Mouse (Mus musculus): ENCODE results near the gene Wars. TPM values are rescaled to one million over a fixed set of nuclear protein-coding genes. Genes with fewer than 3 reads are reported as not detected.
"Not testable (repeated sequence)": the region's sequence is repeated elsewhere in the genome, so short reads cannot be mapped to it uniquely, and the experiment has no call there.

Wars gene
- polyA plus RNA-seq, 1 experiment from 2014 or later = 148 TPM

- ATAC-seq (ENCODE audit: insufficient read depth, low FRiP score, low TSS enrichment) (no peak), DNase-seq (ENCODE audit: low spot score) (no peak)
- Histone ChIP-seq H3K36me3 (ENCODE audit: control insufficient read depth, insufficient read depth, low read length) (peaks cover 5% of the 10 kb centered on the region), H3K27ac (ENCODE audit: low read depth, low read length) (no peak overlapping the region), H3K9me3 (ENCODE audit: control insufficient read depth, low read length) (no peaks in the 10 kb centered on the region), H3K4me1 (ENCODE audit: control insufficient read depth, insufficient read depth, low read length) (no peaks in the 10 kb centered on the region), H3K4me2 (ENCODE audit: low read depth) (no peak overlapping the region), H3K27me3 (ENCODE audit: control insufficient read depth, insufficient read depth, low read length) (no peaks in the 10 kb centered on the region), H3K4me3 (ENCODE audit: low read depth, low read length) (no peak overlapping the region), H3K9ac (ENCODE audit: low read length) (no peak overlapping the region)
- 88% methylated on average over 8 of the region's 8 CpGs for WGBS
Measured at GRCm38 (mm10) chr12:108856186-108856585, 37.8 kb downstream of the Wars start.

GRCm38 (mm10) chr12:108855081-108855480 lies 38.9 kb downstream of the Wars start:
- DNase-seq (ENCODE audit: low spot score) = no peak
- WGBS = 92% methylated on average over 10 of the region's 10 CpGs

GRCm38 (mm10) chr12:108852822-108853221 lies 41.2 kb downstream of the Wars start:
- Histone ChIP-seq H3K4me1 (ENCODE audit: control insufficient read depth, insufficient read depth, low read length) (peaks cover 7% of the 10 kb centered on the region; the same call in 1 of the 2 replicates), H3K4me3 (ENCODE audit: low read depth, low read length) (no peak overlapping the region), H3K9me3 (ENCODE audit: control insufficient read depth, low read length) (no peaks in the 10 kb centered on the region), H3K4me2 (ENCODE audit: low read depth) (no peak overlapping the region), H3K36me3 (ENCODE audit: control insufficient read depth, insufficient read depth, low read length) (no peaks in the 10 kb centered on the region), H3K9ac (ENCODE audit: low read length) (no peak overlapping the region), H3K27me3 (ENCODE audit: control insufficient read depth, insufficient read depth, low read length) (no peaks in the 10 kb centered on the region), H3K27ac (ENCODE audit: low read depth, low read length) (no peak overlapping the region)
- DNase-seq (ENCODE audit: low spot score) (no peak), ATAC-seq (ENCODE audit: insufficient read depth, low FRiP score, low TSS enrichment) (no peak)
- WGBS = 88% methylated on average over 7 of the region's 8 CpGs

More at GRCm38 (mm10) chr12:108855081-108855480, 38.9 kb downstream of the Wars start:
- Histone ChIP-seq H3K27ac (ENCODE audit: low read depth, low read length) (no peak overlapping the region), H3K9me3 (ENCODE audit: control insufficient read depth, low read length) (no peaks in the 10 kb centered on the region), H3K27me3 (ENCODE audit: control insufficient read depth, insufficient read depth, low read length) (no peaks in the 10 kb centered on the region), H3K4me2 (ENCODE audit: low read depth) (no peak overlapping the region), H3K9ac (ENCODE audit: low read length) (no peak overlapping the region), H3K4me3 (ENCODE audit: low read depth, low read length) (no peak overlapping the region), H3K36me3 (ENCODE audit: control insufficient read depth, insufficient read depth, low read length) (no peaks in the 10 kb centered on the region), H3K4me1 (ENCODE audit: control insufficient read depth, insufficient read depth, low read length) (peaks cover 5% of the 10 kb centered on the region; the same call in 1 of the 2 replicates)
- ATAC-seq (ENCODE audit: insufficient read depth, low FRiP score, low TSS enrichment) = no peak

GRCm38 (mm10) chr12:108850886-108851285 lies 43.1 kb downstream of the Wars start:
- H3K27me3 ChIP-seq (ENCODE audit: control insufficient read depth, insufficient read depth, low read length) = no peaks in the 10 kb centered on the region
- H3K4me3 ChIP-seq (ENCODE audit: low read depth, low read length) = no peak overlapping the region
- no peaks in the 10 kb centered on the region for H3K36me3 ChIP-seq (ENCODE audit: control insufficient read depth, insufficient read depth, low read length)
- no peak overlapping the region for H3K9ac ChIP-seq (ENCODE audit: low read length)
- H3K4me2 ChIP-seq (ENCODE audit: low read depth) = no peak overlapping the region
- WGBS = 92% methylated on average over 8 of the region's 8 CpGs
- no peak overlapping the region for H3K27ac ChIP-seq (ENCODE audit: low read depth, low read length)
- ATAC-seq (ENCODE audit: insufficient read depth, low FRiP score, low TSS enrichment) (no peak), DNase-seq (ENCODE audit: low spot score) (no peak)
- H3K4me1 ChIP-seq (ENCODE audit: control insufficient read depth, insufficient read depth, low read length) = peaks cover 7% of the 10 kb centered on the region; the same call in 1 of the 2 replicates
- H3K9me3 ChIP-seq (ENCODE audit: control insufficient read depth, low read length) = no peaks in the 10 kb centered on the region

- Histone ChIP-seq H3K9ac (ENCODE audit: low read length) (no peak overlapping the region), H3K4me1 (ENCODE audit: control insufficient read depth, insufficient read depth, low read length) (peaks cover 7% of the 10 kb centered on the region; the same call in 1 of the 2 replicates), H3K36me3 (ENCODE audit: control insufficient read depth, insufficient read depth, low read length) (no peaks in the 10 kb centered on the region), H3K4me2 (ENCODE audit: low read depth) (no peak overlapping the region), H3K27ac (ENCODE audit: low read depth, low read length) (no peak overlapping the region), H3K9me3 (ENCODE audit: control insufficient read depth, low read length) (no peaks in the 10 kb centered on the region), H3K4me3 (ENCODE audit: low read depth, low read length) (no peak overlapping the region), H3K27me3 (ENCODE audit: control insufficient read depth, insufficient read depth, low read length) (no peaks in the 10 kb centered on the region)
- ATAC-seq (ENCODE audit: insufficient read depth, low FRiP score, low TSS enrichment) (no peak), DNase-seq (ENCODE audit: low spot score) (no peak)
- 57% methylated on average over 8 of the region's 8 CpGs for WGBS
Measured at GRCm38 (mm10) chr12:108850129-108850528, 43.8 kb downstream of the Wars start.

GRCm38 (mm10) chr12:108849488-108850022 lies 44.4 kb downstream of the Wars start:
- no peak for DNase-seq (ENCODE audit: low spot score)
- H3K36me3 ChIP-seq (ENCODE audit: control insufficient read depth, insufficient read depth, low read length) = peaks cover 2% of the 10 kb centered on the region; the same call in 1 of the 2 replicates
- H3K9ac ChIP-seq (ENCODE audit: low read length) = no peak overlapping the region
- WGBS = 80% methylated on average over 4 of the region's 4 CpGs
- no peak overlapping the region for H3K4me3 ChIP-seq (ENCODE audit: low read depth, low read length)
- peaks cover 7% of the 10 kb centered on the region; the same call in 1 of the 2 replicates for H3K4me1 ChIP-seq (ENCODE audit: control insufficient read depth, insufficient read depth, low read length)
- no peaks in the 10 kb centered on the region for H3K9me3 ChIP-seq (ENCODE audit: control insufficient read depth, low read length)
- no peak for ATAC-seq (ENCODE audit: insufficient read depth, low FRiP score, low TSS enrichment)
- no peaks in the 10 kb centered on the region for H3K27me3 ChIP-seq (ENCODE audit: control insufficient read depth, insufficient read depth, low read length)
- H3K4me2 ChIP-seq (ENCODE audit: low read depth) = no peak overlapping the region
- no peak overlapping the region for H3K27ac ChIP-seq (ENCODE audit: low read depth, low read length)

- not testable (repeated sequence) for H3K27me3 ChIP-seq (ENCODE audit: control insufficient read depth, insufficient read depth, low read length); H3K27ac ChIP-seq (ENCODE audit: low read depth, low read length); DNase-seq (ENCODE audit: low spot score); H3K4me3 ChIP-seq (ENCODE audit: low read depth, low read length); H3K9me3 ChIP-seq (ENCODE audit: control insufficient read depth, low read length); H3K36me3 ChIP-seq (ENCODE audit: control insufficient read depth, insufficient read depth, low read length); ATAC-seq (ENCODE audit: insufficient read depth, low FRiP score, low TSS enrichment); H3K4me1 ChIP-seq (ENCODE audit: control insufficient read depth, insufficient read depth, low read length); H3K4me2 ChIP-seq (ENCODE audit: low read depth); H3K9ac ChIP-seq (ENCODE audit: low read length)
- WGBS = 91% methylated on average over 3 of the region's 3 CpGs
Measured at GRCm38 (mm10) chr12:108848033-108848432, 45.9 kb downstream of the Wars start.

GRCm38 (mm10) chr12:108842663-108843062 lies 51.3 kb downstream of the Wars start:
- H3K36me3 ChIP-seq (ENCODE audit: control insufficient read depth, insufficient read depth, low read length) = peaks cover 10% of the 10 kb centered on the region
- WGBS = 92% methylated on average over 7 of the region's 7 CpGs

GRCm38 (mm10) chr12:108841181-108841580 lies 52.8 kb downstream of the Wars start:
- Histone ChIP-seq H3K27ac (ENCODE audit: low read depth, low read length) (no peak overlapping the region), H3K4me1 (ENCODE audit: control insufficient read depth, insufficient read depth, low read length) (peaks cover 19% of the 10 kb centered on the region), H3K4me3 (ENCODE audit: low read depth, low read length) (no peak overlapping the region), H3K4me2 (ENCODE audit: low read depth) (no peak overlapping the region), H3K27me3 (ENCODE audit: control insufficient read depth, insufficient read depth, low read length) (no peaks in the 10 kb centered on the region), H3K9me3 (ENCODE audit: control insufficient read depth, low read length) (no peaks in the 10 kb centered on the region), H3K9ac (ENCODE audit: low read length) (no peak overlapping the region), H3K36me3 (ENCODE audit: control insufficient read depth, insufficient read depth, low read length) (peaks cover 10% of the 10 kb centered on the region)
- WGBS = 93% methylated on average over 6 of the region's 6 CpGs
- ATAC-seq (ENCODE audit: insufficient read depth, low FRiP score, low TSS enrichment) (no peak), DNase-seq (ENCODE audit: low spot score) (no peak)

More at GRCm38 (mm10) chr12:108842663-108843062, 51.3 kb downstream of the Wars start:
- DNase-seq (ENCODE audit: low spot score) (no peak), ATAC-seq (ENCODE audit: insufficient read depth, low FRiP score, low TSS enrichment) (no peak)
- peaks cover 6% of the 10 kb centered on the region for H3K4me1 ChIP-seq (ENCODE audit: control insufficient read depth, insufficient read depth, low read length)
- no peak overlapping the region for H3K4me2 ChIP-seq (ENCODE audit: low read depth)
- no peak overlapping the region for H3K9ac ChIP-seq (ENCODE audit: low read length)
- no peaks in the 10 kb centered on the region for H3K27me3 ChIP-seq (ENCODE audit: control insufficient read depth, insufficient read depth, low read length)
- no peaks in the 10 kb centered on the region for H3K9me3 ChIP-seq (ENCODE audit: control insufficient read depth, low read length)
- no peak overlapping the region for H3K4me3 ChIP-seq (ENCODE audit: low read depth, low read length)
- no peak overlapping the region for H3K27ac ChIP-seq (ENCODE audit: low read depth, low read length)
